Mouse (Mus musculus) heart, adult 2 months (tissue): ENCODE results near the gene Gm44805. TPM values are rescaled to one million over a fixed set of nuclear protein-coding genes. Genes with fewer than 3 reads are reported as not detected.
A peak's percentile ranks its signal among the peaks of the same experiment; 100 is the strongest.

Experiments
- DNase-seq, 2 experiments: peaks; one replicate each; pipeline ENCODE4 v3.0.0; 2021
- H3K27ac ChIP-seq: fragments of 200-600 bp; 2 replicates; pipeline ENCODE4 v1.8.1; 2022
- H3K27me3 ChIP-seq: fragments of 200-500 bp; 2 replicates; pipeline ENCODE4 v1.6.1; 2012; ENCODE audit warnings: mild to moderate bottlenecking, low read length, inconsistent platforms, mixed read lengths; ENCODE audit not compliant: control insufficient read depth, insufficient read depth
- H3K36me3 ChIP-seq: fragments of 200-500 bp; 2 replicates; pipeline ENCODE4 v1.6.1; 2012; ENCODE audit warnings: low read length, inconsistent platforms; ENCODE audit not compliant: control insufficient read depth, insufficient read depth
- H3K4me1 ChIP-seq: fragments of 200-500 bp; 2 replicates; pipeline ENCODE4 v1.6.1; 2011; ENCODE audit warnings: low read length; ENCODE audit not compliant: control insufficient read depth, insufficient read depth
- H3K4me3 ChIP-seq: fragments of 200-600 bp; 2 replicates; pipeline ENCODE4 v1.8.1; 2022
- H3K79me2 ChIP-seq: fragments of 200-500 bp; replicated peaks from 2 replicates; pipeline ENCODE4 v1.6.1; 2012; ENCODE audit warnings: mild to moderate bottlenecking, inconsistent platforms, low read length, moderate library complexity, mixed read lengths; ENCODE audit not compliant: control insufficient read depth, insufficient read depth
- H3K9ac ChIP-seq: fragments of 200-500 bp; 2 replicates; pipeline ENCODE4 v1.6.1; 2012; ENCODE audit warnings: low read depth, mild to moderate bottlenecking, control low read depth, inconsistent platforms, low read length, mixed read lengths
- CTCF ChIP-seq: fragments of 200-600 bp; IDR thresholded peaks from 2 replicates; pipeline ENCODE4 v1.8.1; 2022; ENCODE audit warnings: antibody characterized with exemption, mild to moderate bottlenecking, moderate library complexity
- EP300 ChIP-seq: fragments of 200-500 bp; IDR thresholded peaks from 2 replicates; pipeline ENCODE4 v1.6.1; 2011; ENCODE audit warnings: low read depth, low read length, control low read depth; ENCODE audit not compliant: insufficient read depth
- POLR2A ChIP-seq: fragments of 200-500 bp; IDR thresholded peaks from 2 replicates; pipeline ENCODE4 v1.6.1; 2011; ENCODE audit warnings: mild to moderate bottlenecking, low read depth, low read length, control low read depth; ENCODE audit not compliant: insufficient read depth
- WGBS: fragments of 180-500 bp; shearing (Covaris S2); methylation state at CpG from one replicate; pipeline ENCODE4 v1.1.7; 2018; 5-methylcytosine and 5-hydroxymethylcytosine counted together
- intact Hi-C: fragments of 180-260 bp; cut with DNase I; formaldehyde crosslinking; loops from one replicate; pipeline ENCODE4 v1.15.1; 2025
- polyA plus RNA-seq: library from polyadenylated mRNA; depleted of rRNA; stranded (reverse); fragments of >200 nt; gene quantifications from 2 replicates; pipeline ENCODE4 v1.2.3, GENCODE M21; 2012
- total RNA-seq, 2 experiments: library from RNA; stranded (reverse); gene quantifications; 2 replicates each; pipeline ENCODE4 v1.2.3; 2021

Gm44805 gene
- total and polyA plus RNA-seq, 3 experiments = not detected

DNA sequence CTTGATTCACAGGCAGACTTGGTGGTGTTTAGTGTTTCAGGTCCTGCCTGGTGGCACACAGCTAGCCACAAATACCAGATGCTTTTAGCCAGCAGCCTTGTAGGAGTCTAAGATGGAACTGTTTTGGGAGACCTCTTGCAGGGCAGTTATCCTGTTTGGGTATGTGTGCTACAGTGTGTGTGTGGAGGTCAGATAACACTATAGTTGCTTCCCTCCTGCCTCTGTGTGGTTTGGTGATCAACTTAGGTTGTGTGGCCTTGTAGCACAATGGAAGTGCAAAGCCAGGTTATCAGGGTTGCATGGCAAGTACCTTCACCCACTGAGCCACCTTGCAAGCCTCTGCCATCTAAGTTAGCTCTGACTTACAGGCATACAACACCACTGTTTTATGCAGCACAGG is 48.5 kb downstream of the Gm44805 start:
- Histone ChIP-seq H3K4me3 (no peak overlapping the region), H3K79me2 (no peaks in the 10 kb centered on the region), H3K27me3 (no peaks in the 10 kb centered on the region), H3K4me1 (peaks cover 4% of the 10 kb centered on the region; the same call in 1 of the 2 replicates), H3K27ac (no peak overlapping the region), H3K9ac (no peak overlapping the region), H3K36me3 (no peaks in the 10 kb centered on the region)
- intact Hi-C loops = no loop called here
- DNase-seq = no peak
- TF ChIP-seq CTCF (no peak), EP300 (no peak), POLR2A (no peak)

DNA sequence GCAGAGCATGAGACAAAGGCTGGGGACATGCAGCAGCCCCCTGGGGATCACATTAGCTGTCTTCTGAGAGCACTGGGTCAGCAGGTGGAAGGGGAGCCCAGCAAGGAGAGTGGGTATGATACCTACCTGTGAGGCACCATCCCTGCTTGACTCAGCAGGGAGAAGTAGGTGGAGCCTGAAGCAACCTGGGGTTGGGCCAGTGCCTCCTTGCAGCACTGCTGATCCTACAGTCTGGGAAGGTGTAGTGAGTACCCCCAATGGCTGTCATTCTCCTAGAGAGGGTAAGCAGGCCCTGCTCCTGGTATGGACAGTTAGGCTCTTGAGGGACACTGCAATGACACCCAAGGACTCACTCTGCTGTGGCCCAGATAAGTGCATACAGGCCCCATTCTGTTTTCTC is 48.9 kb downstream of the Gm44805 start:
- peaks cover 4% of the 10 kb centered on the region; the same call in 1 of the 2 replicates for H3K4me1 ChIP-seq

DNA sequence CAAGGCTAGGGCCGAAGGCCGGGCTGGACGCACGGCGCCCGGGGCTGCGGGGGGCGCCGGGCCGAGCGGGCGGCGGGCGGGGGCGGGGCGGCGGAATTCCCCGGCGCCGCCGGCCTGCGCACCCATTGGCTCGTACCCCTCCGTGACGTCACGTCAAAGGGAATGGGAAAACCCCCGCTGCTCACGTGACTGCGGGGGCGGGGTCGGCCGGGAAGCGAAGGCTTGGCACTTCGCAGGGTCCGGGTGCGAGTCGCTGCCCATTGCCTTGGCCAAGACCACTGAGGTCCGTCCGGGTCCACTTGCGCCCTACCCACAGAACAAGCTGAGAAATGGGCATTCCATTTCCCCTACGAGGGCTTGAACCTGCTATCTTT is 51.9 kb downstream of the Gm44805 start, which contains the start of gene Relb:
Relb (minus strand) TSS at position 78 of the 374 bp plus-strand sequence.
- H3K4me3 ChIP-seq = peak within 1 kb of the TSS; percentile 94
- H3K4me1 ChIP-seq = peaks cover 1% of the 10 kb centered on the region; the same call in 1 of the 2 replicates
- under 1% methylated on average over 41 of the region's 41 CpGs for WGBS
- peak within 1 kb of the TSS; percentile 81 for H3K9ac ChIP-seq
- no peaks in the 10 kb centered on the region for H3K27me3 ChIP-seq
- no peaks in the 10 kb centered on the region for H3K36me3 ChIP-seq
- peak within 1 kb of the TSS; percentile 85 for H3K27ac ChIP-seq
- TF ChIP-seq CTCF (no peak), POLR2A (0 out of 2 replicates have a peak, but pooled peaks have one; percentile 34)
- H3K79me2 ChIP-seq = no peaks in the 10 kb centered on the region
- DNase-seq = peak; percentile 91 to 92
- intact Hi-C loops = loop anchor here (5.0 kb wide), 2 partner anchors 33 to 172 kb away; partner anchors contain the start of gene Mark4

More for the DNA sequence above, 48.9 kb downstream of the Gm44805 start:
- Histone ChIP-seq H3K36me3 (no peaks in the 10 kb centered on the region), H3K27ac (no peak overlapping the region), H3K9ac (no peak overlapping the region), H3K27me3 (no peaks in the 10 kb centered on the region), H3K79me2 (no peaks in the 10 kb centered on the region), H3K4me3 (no peak overlapping the region)
- TF ChIP-seq CTCF = no peak
- TF ChIP-seq POLR2A = no peak
- TF ChIP-seq EP300 = no peak
- intact Hi-C loops = no loop called here
- no peak for DNase-seq

DNA sequence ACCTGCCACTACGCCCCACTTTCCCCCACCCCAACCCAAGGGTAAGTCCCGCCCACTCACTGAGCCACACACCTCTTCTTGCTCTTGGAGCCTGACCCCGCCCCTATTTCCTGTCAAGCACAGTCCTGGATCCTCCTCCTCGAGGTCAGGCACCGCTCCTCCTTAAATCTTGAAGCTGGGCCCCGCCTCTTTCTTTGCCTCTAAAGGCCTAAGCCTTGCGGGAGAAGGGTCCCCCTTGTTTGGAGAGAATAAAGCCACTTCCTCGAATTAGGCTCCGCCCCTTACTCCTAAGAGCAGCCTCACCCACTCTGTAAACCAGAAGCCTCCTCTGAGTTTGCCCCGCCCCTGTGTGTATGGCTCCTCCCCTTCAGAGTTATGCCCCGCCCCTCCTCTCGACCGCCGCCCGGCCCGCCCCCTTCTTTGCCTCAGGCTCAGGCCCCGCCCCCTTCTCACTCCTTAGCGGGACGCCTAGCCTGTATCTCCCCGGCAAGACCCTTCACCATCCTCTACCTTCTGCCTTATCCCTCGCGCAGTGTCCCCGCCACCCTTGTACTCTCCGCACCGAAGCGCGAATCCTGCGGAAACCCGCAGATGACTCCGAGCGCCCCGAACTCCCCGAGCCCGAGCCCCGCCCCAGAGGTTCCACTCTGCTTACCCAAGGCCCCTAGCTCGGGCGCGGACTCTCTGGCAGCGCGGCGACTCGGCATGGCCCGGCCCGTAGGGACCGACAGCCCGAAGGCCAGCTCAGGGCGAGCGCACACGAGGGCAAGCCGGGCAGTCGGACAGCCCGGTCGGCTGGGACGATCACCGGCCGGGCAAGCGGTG is 52.5 kb downstream of the Gm44805 start:
- DNase-seq = peak; percentile 95 to 96
- Histone ChIP-seq H3K36me3 (no peaks in the 10 kb centered on the region), H3K79me2 (no peaks in the 10 kb centered on the region), H3K9ac (peak overlapping the region; percentile 81), H3K4me1 (peaks cover 1% of the 10 kb centered on the region; the same call in 1 of the 2 replicates), H3K27me3 (no peaks in the 10 kb centered on the region), H3K27ac (peak overlapping the region; percentile 85), H3K4me3 (peak overlapping the region; percentile 94)
- peak; percentile 44; the same call in 1 of the 2 replicates for TF ChIP-seq POLR2A
- TF ChIP-seq EP300 = no peak
- intact Hi-C loops = loop anchor here (5.0 kb wide), 2 partner anchors 34 to 171 kb away; partner anchors contain the start of gene Mark4
- 3% methylated on average over 57 of the region's 57 CpGs for WGBS

DNA sequence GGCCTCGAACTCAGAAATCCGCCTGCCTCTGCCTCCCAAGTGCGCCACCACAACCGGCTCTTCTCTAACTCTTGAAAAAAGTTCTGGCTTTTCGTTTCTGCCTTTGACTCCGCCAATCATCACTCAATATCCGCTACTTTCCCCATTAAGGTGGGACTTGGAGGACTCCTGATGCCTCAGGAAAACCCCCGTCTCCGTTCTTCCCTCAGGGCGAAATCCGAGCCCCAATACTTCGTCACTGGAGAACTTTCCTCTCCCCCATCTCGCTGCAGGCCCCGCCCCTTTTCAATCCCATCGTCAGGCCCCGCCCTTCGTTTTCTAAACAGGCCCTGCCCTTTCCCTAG is 53.1 kb downstream of the Gm44805 start:
- Histone ChIP-seq H3K4me1 (peaks cover 1% of the 10 kb centered on the region; the same call in 1 of the 2 replicates), H3K9ac (peak overlapping the region; percentile 32), H3K79me2 (no peaks in the 10 kb centered on the region), H3K36me3 (no peaks in the 10 kb centered on the region), H3K27ac (peak overlapping the region; percentile 85), H3K4me3 (peak overlapping the region; percentile 94), H3K27me3 (no peaks in the 10 kb centered on the region)
- TF ChIP-seq CTCF (no peak), POLR2A (no peak; the same call in 1 of the 2 replicates), EP300 (no peak)
- WGBS = 18% methylated on average over 17 of the region's 17 CpGs
- no peak for DNase-seq
- intact Hi-C loops = loop anchor here (5.0 kb wide), 2 partner anchors 34 to 171 kb away; partner anchors contain the start of gene Mark4

DNA sequence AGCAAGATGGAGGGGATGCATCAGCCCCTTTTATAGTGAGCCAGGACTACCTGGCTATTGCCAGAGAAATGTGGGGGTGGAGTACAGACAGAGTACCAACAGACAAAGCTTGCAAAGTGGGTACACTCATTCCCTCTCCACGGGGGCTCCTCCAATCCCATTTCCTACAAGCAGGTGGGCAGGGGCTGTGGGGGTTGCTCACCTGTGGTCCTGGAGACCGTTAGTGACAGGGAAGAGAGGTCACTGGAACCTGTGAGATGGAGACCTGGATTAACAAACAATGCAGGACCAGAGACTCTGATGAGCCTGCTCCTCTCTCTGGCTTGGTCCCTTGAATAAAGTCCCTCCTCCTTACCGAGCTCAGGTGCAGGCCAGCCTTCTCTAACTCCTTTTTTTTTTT is 53.5 kb downstream of the Gm44805 start:
- DNase-seq = no peak
- Histone ChIP-seq H3K4me1 (peaks cover 1% of the 10 kb centered on the region; the same call in 1 of the 2 replicates), H3K27ac (peak overlapping the region; percentile 85; the same call in 1 of the 2 replicates), H3K4me3 (peak overlapping the region; percentile 94), H3K36me3 (no peaks in the 10 kb centered on the region), H3K9ac (no peak overlapping the region), H3K27me3 (no peaks in the 10 kb centered on the region), H3K79me2 (no peaks in the 10 kb centered on the region)
- TF ChIP-seq CTCF (no peak), POLR2A (no peak), EP300 (no peak)
- 66% methylated on average over 3 of the region's 3 CpGs for WGBS
- intact Hi-C loops = loop anchor here (5.0 kb wide), 2 partner anchors 35 to 170 kb away; partner anchors contain the start of gene Mark4
